Mouse (Mus musculus) embryonic facial prominence, embryonic 12.5 days (tissue): ENCODE data around the gene Rac1. TPM values are rescaled to one million over a fixed set of nuclear protein-coding genes. Genes with fewer than 3 reads are reported as not detected.

Source experiments
- ATAC-seq: fragments of 200-750 bp; cut with Nextera tagmentation; 2 replicates; pipeline ENCODE4 v1.8.0; 2017; ENCODE audit not compliant: insufficient number of reproducible peaks, insufficient read depth, low FRiP score, low TSS enrichment
- H3K27ac ChIP-seq: fragments of 300-500 bp; sonication (generic); 2 replicates; pipeline ENCODE4 v1.5.1; 2016; ENCODE audit warnings: mild to moderate bottlenecking
- H3K27me3 ChIP-seq: fragments of 300-500 bp; sonication (generic); 2 replicates; pipeline ENCODE4 v1.6.1; 2016; ENCODE audit warnings: mild to moderate bottlenecking, moderate library complexity
- H3K36me3 ChIP-seq: fragments of 300-500 bp; sonication (generic); 2 replicates; pipeline ENCODE4 v1.6.1; 2016; ENCODE audit warnings: mild to moderate bottlenecking
- H3K4me1 ChIP-seq: fragments of 300-500 bp; sonication (generic); 2 replicates; pipeline ENCODE4 v1.6.1; 2016
- H3K4me2 ChIP-seq: fragments of 300-500 bp; sonication (generic); replicated peaks from 2 replicates; pipeline ENCODE4 v1.6.1; 2016; ENCODE audit warnings: mild to moderate bottlenecking, moderate library complexity
- H3K4me3 ChIP-seq: fragments of 300-500 bp; sonication (generic); 2 replicates; pipeline ENCODE4 v1.5.1; 2016; ENCODE audit warnings: mild to moderate bottlenecking
- H3K9ac ChIP-seq: fragments of 300-500 bp; sonication (generic); 2 replicates; pipeline ENCODE4 v1.6.1; 2016; ENCODE audit warnings: mild to moderate bottlenecking, moderate library complexity
- H3K9me3 ChIP-seq: fragments of 300-500 bp; sonication (generic); 2 replicates; pipeline ENCODE4 v1.6.1; 2016; ENCODE audit warnings: mild to moderate bottlenecking, moderate library complexity
- WGBS: fragments of 180-500 bp; shearing (Covaris S2); methylation state at CpG from one replicate; pipeline ENCODE4 v1.1.7; 2016; 5-methylcytosine and 5-hydroxymethylcytosine counted together
- polyA plus RNA-seq: library from polyadenylated mRNA; unstranded; fragments of >200 nt; fragmentation: Nextera tagmentation; extraction: Ambion mirVana; gene quantifications from 2 replicates; pipeline ENCODE4 v1.2.1, GENCODE M21; 2016

Gene Rac1
- polyA plus RNA-seq, 1 experiment from 2014 or later = 448 TPM

DNA sequence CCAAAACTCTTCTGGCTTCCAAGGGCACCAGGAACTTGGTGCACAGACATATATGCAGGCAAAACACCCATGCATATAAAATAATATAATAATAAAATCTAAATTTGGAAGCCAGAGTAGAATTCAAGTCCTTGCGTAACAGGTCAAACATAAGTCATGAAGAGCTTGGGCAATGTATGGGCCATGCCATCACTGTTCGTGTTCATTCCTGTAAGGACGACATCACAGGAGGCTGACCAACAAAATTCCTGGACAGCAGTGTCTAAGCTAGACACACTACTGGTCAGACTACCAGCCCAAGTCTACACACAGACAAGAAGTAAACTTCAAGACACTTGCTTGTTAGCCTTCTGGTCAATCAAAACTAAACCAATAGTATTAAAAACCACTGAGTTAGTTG is 5.0 kb downstream of the Rac1 start:
- Histone ChIP-seq H3K27me3 (no peaks in the 10 kb centered on the region), H3K9ac (no peak overlapping the region), H3K4me2 (no peak overlapping the region), H3K27ac (no peak overlapping the region), H3K36me3 (peaks cover 9% of the 10 kb centered on the region; the same call in 1 of the 2 replicates), H3K4me1 (peaks cover 29% of the 10 kb centered on the region), H3K9me3 (no peaks in the 10 kb centered on the region), H3K4me3 (no peak overlapping the region)
- ATAC-seq = no peak
- 86% methylated on average over 3 of the region's 3 CpGs for WGBS

- no peak for ATAC-seq
- H3K27ac ChIP-seq = no peak overlapping the region
Observed at GRCm38 (mm10) chr5:143520415-143520814, 7.4 kb downstream of the Rac1 start.

DNA sequence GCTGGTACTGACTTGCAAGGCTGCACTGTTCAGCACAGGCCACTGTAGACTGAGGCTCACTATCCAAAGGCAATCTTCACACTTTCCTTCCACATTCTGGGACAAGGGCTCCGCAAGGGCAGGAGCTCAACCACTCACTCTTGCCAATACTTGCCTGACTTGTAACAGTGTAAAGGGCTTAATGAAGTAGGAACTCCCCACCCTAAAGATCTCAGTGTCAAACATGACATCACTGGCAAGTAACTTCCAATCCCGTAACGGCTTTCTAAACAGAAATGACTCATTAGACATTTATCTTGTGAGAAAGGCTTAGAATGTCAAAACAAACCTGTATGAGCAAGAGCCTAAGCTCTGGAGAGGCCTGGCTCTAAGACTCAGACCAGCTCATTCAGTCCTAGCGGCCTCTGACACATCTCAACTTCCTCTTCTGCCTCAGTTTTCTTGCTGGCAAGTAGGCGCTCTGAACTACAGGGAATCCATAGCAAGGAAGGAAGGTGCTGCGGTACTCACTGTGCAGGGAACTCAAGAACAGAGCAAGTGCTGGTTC is 9.7 kb downstream of the Rac1 start:
- no peak overlapping the region for H3K9ac ChIP-seq

More at GRCm38 (mm10) chr5:143520415-143520814, 7.4 kb downstream of the Rac1 start:
- Histone ChIP-seq H3K4me1 (peaks cover 21% of the 10 kb centered on the region), H3K27me3 (no peaks in the 10 kb centered on the region), H3K4me2 (no peak overlapping the region), H3K9me3 (no peaks in the 10 kb centered on the region), H3K4me3 (no peak overlapping the region), H3K9ac (no peak overlapping the region), H3K36me3 (peaks cover 25% of the 10 kb centered on the region)
- 79% methylated on average over 2 of the region's 2 CpGs for WGBS

GRCm38 (mm10) chr5:143517436-143517835 is 10.4 kb downstream of the Rac1 start:
- ATAC-seq = no peak
- Histone ChIP-seq H3K9ac (no peak overlapping the region), H3K27me3 (no peaks in the 10 kb centered on the region), H3K4me1 (peaks cover 12% of the 10 kb centered on the region; the same call in 1 of the 2 replicates), H3K36me3 (peaks cover 43% of the 10 kb centered on the region), H3K4me3 (no peak overlapping the region), H3K4me2 (no peak overlapping the region), H3K27ac (no peak overlapping the region), H3K9me3 (no peaks in the 10 kb centered on the region)
- WGBS = 69% methylated on average over 6 of the region's 6 CpGs

More for the DNA sequence above, 9.7 kb downstream of the Rac1 start:
- Histone ChIP-seq H3K27ac (no peak overlapping the region), H3K4me3 (no peak overlapping the region), H3K9me3 (no peaks in the 10 kb centered on the region), H3K4me1 (peaks cover 12% of the 10 kb centered on the region; the same call in 1 of the 2 replicates), H3K27me3 (no peaks in the 10 kb centered on the region), H3K36me3 (peaks cover 38% of the 10 kb centered on the region), H3K4me2 (no peak overlapping the region)
- no peak for ATAC-seq
- WGBS = 86% methylated on average over 6 of the region's 6 CpGs

- Histone ChIP-seq H3K4me2 (no peak overlapping the region), H3K27ac (no peak overlapping the region), H3K9me3 (no peaks in the 10 kb centered on the region), H3K9ac (no peak overlapping the region), H3K4me1 (peaks cover 12% of the 10 kb centered on the region; the same call in 1 of the 2 replicates), H3K27me3 (no peaks in the 10 kb centered on the region), H3K36me3 (peaks cover 47% of the 10 kb centered on the region), H3K4me3 (no peak overlapping the region)
- ATAC-seq = no peak
- 92% methylated on average over 11 of the region's 11 CpGs for WGBS
Observed at GRCm38 (mm10) chr5:143517005-143517404, 10.8 kb downstream of the Rac1 start.

- H3K9ac ChIP-seq = no peak overlapping the region
Observed at GRCm38 (mm10) chr5:143514878-143515277, 13.0 kb downstream of the Rac1 start.

GRCm38 (mm10) chr5:143512305-143512704 is 15.5 kb downstream of the Rac1 start:
- no peak overlapping the region for H3K4me2 ChIP-seq
- H3K36me3 ChIP-seq = peaks cover 65% of the 10 kb centered on the region
- no peak overlapping the region for H3K9ac ChIP-seq
- ATAC-seq = no peak
- no peak overlapping the region for H3K27ac ChIP-seq
- H3K4me3 ChIP-seq = no peak overlapping the region
- peaks cover 36% of the 10 kb centered on the region for H3K4me1 ChIP-seq
- no peaks in the 10 kb centered on the region for H3K27me3 ChIP-seq
- no peaks in the 10 kb centered on the region for H3K9me3 ChIP-seq
- WGBS = 93% methylated on average over 4 of the region's 4 CpGs

More at GRCm38 (mm10) chr5:143514878-143515277, 13.0 kb downstream of the Rac1 start:
- Histone ChIP-seq H3K9me3 (no peaks in the 10 kb centered on the region), H3K4me1 (peaks cover 15% of the 10 kb centered on the region), H3K4me2 (no peak overlapping the region), H3K27me3 (no peaks in the 10 kb centered on the region), H3K27ac (no peak overlapping the region), H3K36me3 (peaks cover 65% of the 10 kb centered on the region), H3K4me3 (no peak overlapping the region)
- WGBS = 93% methylated on average over 5 of the region's 5 CpGs
- ATAC-seq = no peak

DNA sequence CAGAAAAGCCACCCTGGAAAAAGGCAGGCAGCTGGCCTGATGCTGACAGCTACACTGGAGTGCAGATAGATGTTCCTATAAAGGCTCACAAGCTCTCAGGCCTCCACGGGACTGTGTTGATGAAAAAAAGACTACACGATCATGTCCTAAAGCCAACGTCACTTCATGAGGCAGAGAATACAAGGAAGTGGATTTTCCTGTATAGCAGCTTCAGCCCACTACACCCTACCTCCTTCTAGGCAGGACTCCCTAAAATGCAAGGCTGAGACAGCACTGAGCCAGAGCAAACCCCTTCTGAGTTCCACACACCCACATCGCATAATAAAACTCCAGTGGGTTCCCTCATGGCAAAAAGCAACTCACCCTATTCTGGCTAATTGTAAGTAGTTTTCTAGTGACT is 16.3 kb downstream of the Rac1 start:
- Histone ChIP-seq H3K4me1 (peaks cover 35% of the 10 kb centered on the region), H3K4me3 (no peak overlapping the region), H3K9ac (no peak overlapping the region), H3K27me3 (no peaks in the 10 kb centered on the region), H3K9me3 (no peaks in the 10 kb centered on the region), H3K27ac (no peak overlapping the region), H3K4me2 (no peak overlapping the region), H3K36me3 (peaks cover 64% of the 10 kb centered on the region)
- no peak for ATAC-seq
- 87% methylated on average over 4 of the region's 4 CpGs for WGBS

DNA sequence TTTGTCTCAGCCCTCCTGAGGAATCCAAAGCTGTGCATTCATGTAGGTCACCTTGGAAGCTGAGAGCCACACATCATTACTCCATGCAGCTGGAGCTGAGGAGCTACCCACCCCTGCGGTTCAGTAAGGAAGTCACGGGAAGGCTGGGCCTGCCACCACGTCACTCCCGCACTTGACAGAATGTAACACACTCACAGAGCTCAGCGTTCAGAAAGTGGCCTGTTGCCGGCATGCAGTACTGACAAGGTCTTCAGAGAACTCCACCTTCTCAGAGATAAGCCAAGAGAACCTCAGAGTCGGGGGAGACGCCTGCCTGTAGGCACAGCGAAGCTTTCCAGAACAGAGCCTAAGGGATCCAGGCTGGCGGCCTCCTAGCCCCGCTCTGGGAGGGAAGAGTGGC is 18.1 kb downstream of the Rac1 start:
- Histone ChIP-seq H3K4me1 (peaks cover 35% of the 10 kb centered on the region), H3K4me2 (no peak overlapping the region), H3K27me3 (no peaks in the 10 kb centered on the region), H3K4me3 (no peak overlapping the region), H3K9ac (no peak overlapping the region), H3K27ac (no peak overlapping the region), H3K9me3 (no peaks in the 10 kb centered on the region), H3K36me3 (peaks cover 61% of the 10 kb centered on the region)
- no peak for ATAC-seq
- 73% methylated on average over 11 of the region's 11 CpGs for WGBS

- no peak for ATAC-seq
- Histone ChIP-seq H3K4me3 (no peak overlapping the region), H3K9ac (no peak overlapping the region), H3K27ac (peak overlapping the region; percentile 25; the same call in 1 of the 2 replicates), H3K36me3 (peaks cover 61% of the 10 kb centered on the region), H3K27me3 (no peaks in the 10 kb centered on the region), H3K4me2 (no peak overlapping the region), H3K9me3 (no peaks in the 10 kb centered on the region), H3K4me1 (peaks cover 35% of the 10 kb centered on the region)
- 71% methylated on average over 9 of the region's 9 CpGs for WGBS
Observed at GRCm38 (mm10) chr5:143509294-143509693, 18.5 kb downstream of the Rac1 start.

GRCm38 (mm10) chr5:143505545-143505944 is 22.3 kb downstream of the Rac1 start:
- Histone ChIP-seq H3K9ac (no peak overlapping the region), H3K4me3 (no peak overlapping the region), H3K4me2 (no peak overlapping the region), H3K27me3 (no peaks in the 10 kb centered on the region), H3K4me1 (peaks cover 32% of the 10 kb centered on the region), H3K36me3 (peaks cover 56% of the 10 kb centered on the region), H3K9me3 (no peaks in the 10 kb centered on the region), H3K27ac (no peak overlapping the region)
- ATAC-seq = no peak
- WGBS = 83% methylated on average over 7 of the region's 7 CpGs

GRCm38 (mm10) chr5:143505056-143505455 is 22.8 kb downstream of the Rac1 start:
- no peaks in the 10 kb centered on the region for H3K27me3 ChIP-seq
- H3K9me3 ChIP-seq = no peaks in the 10 kb centered on the region
- ATAC-seq = no peak
- peaks cover 28% of the 10 kb centered on the region for H3K4me1 ChIP-seq
- H3K36me3 ChIP-seq = peaks cover 52% of the 10 kb centered on the region
- H3K9ac ChIP-seq = no peak overlapping the region
- 88% methylated on average over 8 of the region's 8 CpGs for WGBS
- no peak overlapping the region for H3K4me3 ChIP-seq
- H3K4me2 ChIP-seq = no peak overlapping the region
- no peak overlapping the region for H3K27ac ChIP-seq
